Mouse (Mus musculus) bone marrow macrophage, adult 2 months (primary cell): ENCODE measurements around the gene Gm10643. TPM values are rescaled to one million over a fixed set of nuclear protein-coding genes. Genes with fewer than 3 reads are reported as not detected.

Source experiments
- H3K27ac ChIP-seq: 2 replicates; pipeline ENCODE4 v1.5.1; 2012; ENCODE audit warnings: low read depth, low read length; ENCODE audit not compliant: insufficient read depth
- H3K4me1 ChIP-seq: 2 replicates; pipeline ENCODE4 v1.6.1; 2012; ENCODE audit warnings: low read length; ENCODE audit not compliant: control insufficient read depth, insufficient read depth
- H3K4me3 ChIP-seq: 2 replicates; pipeline ENCODE4 v1.5.1; 2012; ENCODE audit warnings: mild to moderate bottlenecking, low read length, moderate library complexity; ENCODE audit not compliant: insufficient read depth
- CTCF ChIP-seq: IDR thresholded peaks from 2 replicates; pipeline ENCODE4 v1.5.1; 2012; ENCODE audit warnings: low read depth, mild to moderate bottlenecking, low read length, moderate library complexity
- POLR2A ChIP-seq: IDR thresholded peaks from 2 replicates; pipeline ENCODE4 v1.6.1; 2012; ENCODE audit warnings: mild to moderate bottlenecking, low read depth, low read length, borderline replicate concordance
- polyA plus RNA-seq: library from polyadenylated mRNA; stranded (reverse); fragments of >200 nt; gene quantifications from 2 replicates; pipeline ENCODE4 v1.2.4, GENCODE M21; 2012; ENCODE audit not compliant: missing spikeins, insufficient read depth, insufficient read length

Gm10643 gene
- polyA plus RNA-seq, 1 experiment = 0.58 TPM

DNA sequence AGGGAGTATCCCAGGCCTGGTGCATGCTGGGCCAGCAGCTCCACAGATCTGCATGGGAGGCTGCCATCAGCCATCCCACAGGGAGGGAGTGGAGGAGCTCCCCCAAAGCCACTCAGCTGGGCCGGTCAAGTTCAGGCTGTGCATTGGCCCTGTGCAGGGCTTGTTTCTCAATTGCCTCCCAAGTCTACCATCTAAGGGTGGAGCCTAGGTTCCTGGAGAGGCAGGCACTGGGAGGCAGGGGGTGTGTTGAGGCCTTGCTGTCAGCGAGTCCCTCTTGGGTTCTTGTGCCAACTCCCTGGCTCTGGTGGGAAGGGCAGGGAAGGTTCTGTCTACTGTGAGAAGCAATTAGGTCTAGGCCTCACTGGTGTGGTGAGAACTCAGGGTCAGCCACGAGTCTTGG lies 7.0 kb upstream of the Gm10643 start:
- Histone ChIP-seq H3K27ac (0 out of 2 replicates have a peak overlapping the region, but pooled peaks have one; percentile 12), H3K4me1 (peaks cover 50% of the 10 kb centered on the region), H3K4me3 (no peak overlapping the region)
- no peak for TF ChIP-seq CTCF
- TF ChIP-seq POLR2A = no peak

DNA sequence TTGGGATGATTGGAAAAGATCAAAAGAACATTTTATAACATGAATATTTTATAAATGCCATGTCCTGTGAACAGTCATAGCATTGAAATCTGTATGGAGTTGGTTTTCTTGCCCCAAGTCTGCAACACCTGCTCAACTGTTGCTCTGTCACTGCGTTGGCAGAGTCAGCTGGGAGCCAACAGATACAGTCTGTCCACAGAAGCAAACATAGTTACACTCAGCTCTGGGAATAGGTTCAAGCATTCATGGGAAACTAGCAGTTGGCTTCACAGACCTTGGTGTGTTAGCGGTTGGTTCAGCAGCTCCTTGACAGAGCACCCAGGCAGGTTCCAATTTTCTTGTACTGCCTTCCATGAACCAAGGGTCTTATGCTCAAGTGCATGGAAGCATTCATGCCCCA lies 5.7 kb upstream of the Gm10643 start:
- no peak overlapping the region for H3K4me3 ChIP-seq
- TF ChIP-seq CTCF (no peak), POLR2A (no peak)
- H3K27ac ChIP-seq = no peak overlapping the region
- peaks cover 50% of the 10 kb centered on the region for H3K4me1 ChIP-seq

DNA sequence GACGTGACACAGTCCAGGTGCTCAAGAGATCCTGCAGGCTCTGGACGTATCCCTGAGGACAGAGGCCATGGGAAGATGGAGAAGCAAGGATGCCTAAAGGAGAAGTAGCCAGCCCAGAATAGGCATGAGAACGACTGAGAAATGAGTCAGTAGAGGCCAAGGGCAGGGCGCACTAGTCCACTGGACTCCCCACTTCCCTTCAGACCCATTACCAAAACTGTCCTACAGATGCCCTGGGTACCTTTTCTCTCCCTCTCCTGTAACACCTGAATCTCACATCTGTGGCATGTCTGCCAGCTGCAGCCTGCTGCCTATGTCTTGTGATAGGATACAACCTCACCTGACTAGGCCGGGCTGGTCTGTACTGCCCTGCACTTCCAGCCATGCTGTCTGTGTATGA lies 5.3 kb upstream of the Gm10643 start:
- 0 out of 2 replicates have a peak overlapping the region, but pooled peaks have one; percentile 3 for H3K27ac ChIP-seq
- TF ChIP-seq POLR2A (no peak), CTCF (no peak)
- H3K4me1 ChIP-seq = peaks cover 53% of the 10 kb centered on the region
- no peak overlapping the region for H3K4me3 ChIP-seq

DNA sequence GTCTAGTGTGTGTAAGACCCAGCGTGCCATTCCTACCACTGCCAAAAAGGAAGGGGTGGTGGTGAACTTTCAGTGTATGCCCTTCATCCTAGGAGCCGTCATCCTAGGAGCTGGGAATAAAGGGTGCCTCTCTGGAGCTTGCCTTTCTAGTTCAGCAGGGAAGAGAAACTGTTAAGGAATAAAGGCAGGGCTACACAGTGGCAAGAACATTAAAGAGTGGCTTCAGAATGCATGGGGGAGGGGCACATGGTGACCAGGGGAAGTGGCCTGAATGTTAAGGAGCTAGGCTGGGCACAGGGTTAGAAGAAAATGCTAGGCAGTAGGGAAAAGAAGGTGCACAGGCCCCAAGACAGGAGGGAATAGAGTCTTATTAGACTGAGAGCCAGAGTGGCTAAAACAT lies 4.8 kb upstream of the Gm10643 start:
- Histone ChIP-seq H3K4me1 (peaks cover 57% of the 10 kb centered on the region), H3K27ac (0 out of 2 replicates have a peak overlapping the region, but pooled peaks have one; percentile 3), H3K4me3 (no peak overlapping the region)
- no peak for TF ChIP-seq POLR2A
- no peak for TF ChIP-seq CTCF

DNA sequence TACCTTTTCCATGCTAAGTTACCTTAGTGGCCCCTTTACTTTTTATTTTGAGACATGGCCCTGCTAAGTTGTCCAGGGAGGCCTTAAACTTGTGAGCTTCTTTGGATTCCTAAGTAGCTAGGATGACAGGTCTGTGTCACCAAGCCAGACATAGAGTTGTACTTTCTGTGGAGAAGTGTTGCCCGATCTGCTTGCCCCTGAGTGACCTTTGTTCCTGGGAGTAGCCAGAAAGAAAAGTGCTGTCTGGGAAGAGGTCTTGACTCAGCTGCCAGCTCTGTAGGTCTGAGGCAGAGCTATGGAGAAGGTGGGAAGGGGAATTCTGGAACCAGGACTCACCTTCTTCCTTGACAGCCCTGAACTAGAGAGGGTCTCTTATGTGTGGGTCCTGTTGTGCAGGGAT lies 4.2 kb upstream of the Gm10643 start:
- peaks cover 60% of the 10 kb centered on the region for H3K4me1 ChIP-seq
- H3K27ac ChIP-seq = no peak overlapping the region
- H3K4me3 ChIP-seq = no peak overlapping the region
- TF ChIP-seq CTCF = no peak

DNA sequence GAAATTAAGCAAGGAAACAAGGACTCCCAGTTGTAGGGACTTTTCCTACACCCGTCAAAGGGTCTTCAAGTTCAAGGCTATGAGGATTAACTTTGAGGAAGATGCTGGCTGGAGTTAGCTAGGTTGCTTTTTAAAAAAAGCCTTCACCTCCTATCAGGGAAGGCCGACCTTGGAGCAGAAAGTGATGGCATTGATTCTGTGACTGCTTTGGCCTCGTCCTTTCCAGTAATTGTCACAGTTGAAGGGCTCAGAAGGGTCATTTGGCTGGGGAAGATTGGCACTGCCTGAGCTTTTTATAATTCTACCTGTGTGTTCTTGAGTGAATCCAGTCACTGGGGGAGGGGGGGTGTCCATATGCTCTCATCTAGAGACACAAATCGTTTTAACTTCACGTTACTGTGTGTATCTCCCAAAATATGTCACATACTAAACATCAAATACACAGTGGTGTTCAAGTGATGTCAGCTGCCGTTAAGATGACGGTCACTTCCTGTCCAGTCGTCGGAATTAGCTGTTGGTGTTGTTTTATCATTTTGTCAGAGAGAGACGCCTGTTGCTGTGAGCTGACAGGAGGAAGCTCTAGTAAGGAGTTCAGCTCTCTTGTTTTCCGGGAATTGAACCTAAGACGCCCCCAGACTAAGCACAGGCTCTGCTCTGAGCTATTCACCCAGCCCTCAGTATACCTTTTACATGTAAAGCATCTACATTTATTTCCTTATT lies 3.5 kb upstream of the Gm10643 start:
- Histone ChIP-seq H3K4me3 (no peak overlapping the region), H3K4me1 (peaks cover 67% of the 10 kb centered on the region), H3K27ac (no peak overlapping the region; the same call in 1 of the 2 replicates)
- TF ChIP-seq POLR2A (no peak), CTCF (no peak)

DNA sequence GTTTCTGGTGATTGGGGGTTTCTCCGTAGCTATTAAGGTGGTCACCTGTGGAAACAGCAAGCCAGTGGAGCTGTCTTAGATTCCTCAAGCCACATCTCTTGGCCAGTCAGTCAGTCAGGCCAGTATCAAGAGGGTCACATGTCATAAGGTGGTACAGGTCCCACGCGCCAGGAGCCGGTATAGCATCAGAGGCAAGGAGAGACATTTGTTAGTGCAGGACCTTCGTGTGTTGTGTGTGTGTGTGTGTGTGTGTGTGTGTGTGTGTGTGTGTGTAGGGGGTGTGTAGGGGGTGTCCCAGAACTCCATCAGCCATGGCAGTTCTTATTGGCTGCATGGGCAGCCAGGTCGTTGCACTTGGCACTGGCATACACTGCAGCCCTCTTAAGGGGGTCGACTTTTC lies 3.0 kb upstream of the Gm10643 start:
- Histone ChIP-seq H3K4me1 (peaks cover 69% of the 10 kb centered on the region), H3K27ac (no peak overlapping the region)
- no peak for TF ChIP-seq POLR2A
- TF ChIP-seq CTCF = no peak

DNA sequence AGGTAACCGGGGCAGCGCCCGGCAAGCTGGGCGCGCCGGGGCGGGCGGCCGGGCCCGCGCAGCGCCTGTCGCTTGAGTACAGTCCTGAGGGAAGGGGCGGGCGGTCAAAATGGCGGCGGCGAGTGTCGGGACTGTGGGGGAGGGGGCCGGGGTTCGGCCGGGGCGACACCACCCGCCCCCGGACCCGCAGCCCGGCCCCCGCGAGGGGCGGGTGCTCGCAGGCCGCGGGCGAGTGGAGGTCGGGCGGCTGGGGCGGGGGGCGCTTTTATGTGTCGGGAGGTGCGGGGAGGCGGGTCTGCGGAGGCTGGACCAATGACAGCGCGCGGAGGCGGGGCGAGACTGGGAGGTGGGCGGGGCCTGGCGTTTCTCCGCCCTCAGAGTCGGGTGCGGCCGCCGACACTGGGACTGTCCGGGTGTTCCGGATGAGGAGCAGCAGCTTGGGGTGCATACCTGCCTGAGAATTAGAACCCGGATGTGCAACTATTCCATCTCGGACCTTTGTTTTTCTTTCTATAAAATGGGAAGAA lies 2.2 kb upstream of the Gm10643 start:
- H3K4me3 ChIP-seq = peak overlapping the region; percentile 63
- TF ChIP-seq CTCF (no peak), POLR2A (no peak)
- peak overlapping the region; percentile 71 for H3K27ac ChIP-seq
- H3K4me1 ChIP-seq = peaks cover 65% of the 10 kb centered on the region

More for the DNA sequence above, 3.0 kb upstream of the Gm10643 start:
- peak overlapping the region; percentile 63 for H3K4me3 ChIP-seq

DNA sequence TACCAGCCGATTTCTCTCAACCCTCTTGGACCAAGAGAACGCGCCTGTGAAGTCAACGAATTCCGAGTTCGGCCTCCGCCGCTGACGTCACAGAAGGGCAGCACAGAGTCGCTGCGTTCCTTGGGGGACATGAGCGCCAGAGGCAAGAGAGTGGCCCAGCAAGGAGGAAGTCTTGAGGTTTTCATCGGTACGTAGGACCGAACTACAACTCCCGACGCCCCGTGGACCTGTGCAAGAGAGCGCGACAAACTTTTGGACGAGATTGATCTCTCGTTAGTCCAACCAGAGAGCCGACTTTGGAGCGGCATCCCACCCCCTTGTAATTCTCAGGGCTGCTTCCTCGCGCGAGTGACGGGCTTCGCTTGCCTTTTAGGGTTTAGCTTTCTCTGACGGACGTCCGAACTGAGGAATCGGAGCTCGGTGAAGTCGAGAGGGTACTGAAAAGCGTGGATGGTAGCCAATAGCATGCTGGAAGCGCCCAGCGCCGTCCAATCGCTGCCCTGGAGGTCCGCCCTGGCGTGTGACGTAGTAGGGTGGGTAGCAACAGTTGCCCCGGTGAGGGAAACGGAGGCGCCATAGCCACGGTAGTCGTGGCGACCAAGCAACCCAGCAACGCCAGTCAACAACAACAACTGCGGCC lies 1.5 kb upstream of the Gm10643 start, which contains the start of gene Rfx1:
Gene Rfx1, plus strand, starts transcription at position 544 of the 640 bp plus-strand sequence.
- TF ChIP-seq CTCF (no peak), POLR2A (no peak)

More for the DNA sequence above, 1.5 kb upstream of the Gm10643 start, which contains the start of gene Rfx1:
- Histone ChIP-seq H3K4me3 (peak within 1 kb of the TSS; percentile 73), H3K4me1 (peaks cover 58% of the 10 kb centered on the region), H3K27ac (peak within 1 kb of the TSS; percentile 71)
